Mouse (Mus musculus) adrenal gland, postnatal 25 days (tissue): ENCODE measurements around the gene Pacsin2. TPM values are rescaled to one million over a fixed set of nuclear protein-coding genes. Genes with fewer than 3 reads are reported as not detected.
"Not testable (repeated sequence)": the region's sequence is repeated elsewhere in the genome, so short reads cannot be mapped to it uniquely, and the experiment has no call there.

Experiments
- DNase-seq: peaks from one replicate; pipeline ENCODE4 v3.0.0; 2021; ENCODE audit warnings: mixed read lengths
- total RNA-seq: library from RNA; stranded (reverse); gene quantifications from 2 replicates; pipeline ENCODE4 v1.2.3, GENCODE M21; 2021

Gene Pacsin2
- total RNA-seq, 1 experiment from 2014 or later = 94.8 TPM

GRCm38 (mm10) chr15:83374076-83374475 is 90.3 kb downstream of the Pacsin2 start:
- DNase-seq = no peak

GRCm38 (mm10) chr15:83368702-83369101 is 95.7 kb downstream of the Pacsin2 start:
- DNase-seq = not testable (repeated sequence)

DNA sequence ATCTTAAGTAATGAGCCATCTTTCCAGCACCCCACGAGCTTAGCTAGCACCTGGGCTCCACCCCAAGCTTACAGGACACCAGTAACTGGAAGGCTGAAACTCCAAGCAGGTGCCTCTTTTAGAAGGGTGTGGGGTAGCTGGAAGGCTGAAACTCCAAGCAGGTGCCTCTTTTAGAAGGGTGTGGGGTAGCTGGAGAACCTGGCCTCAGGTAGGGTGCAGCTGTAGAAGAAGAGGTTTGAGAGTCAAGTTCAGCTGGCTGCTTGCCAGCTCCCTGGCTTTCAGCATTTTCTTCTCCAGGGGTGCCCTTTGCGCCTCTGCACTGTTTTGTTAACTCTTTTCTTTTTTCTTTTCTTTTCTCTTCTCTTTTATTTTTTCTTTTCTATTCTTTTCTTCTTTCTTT is 96.1 kb downstream of the Pacsin2 start:
- DNase-seq = no peak

DNA sequence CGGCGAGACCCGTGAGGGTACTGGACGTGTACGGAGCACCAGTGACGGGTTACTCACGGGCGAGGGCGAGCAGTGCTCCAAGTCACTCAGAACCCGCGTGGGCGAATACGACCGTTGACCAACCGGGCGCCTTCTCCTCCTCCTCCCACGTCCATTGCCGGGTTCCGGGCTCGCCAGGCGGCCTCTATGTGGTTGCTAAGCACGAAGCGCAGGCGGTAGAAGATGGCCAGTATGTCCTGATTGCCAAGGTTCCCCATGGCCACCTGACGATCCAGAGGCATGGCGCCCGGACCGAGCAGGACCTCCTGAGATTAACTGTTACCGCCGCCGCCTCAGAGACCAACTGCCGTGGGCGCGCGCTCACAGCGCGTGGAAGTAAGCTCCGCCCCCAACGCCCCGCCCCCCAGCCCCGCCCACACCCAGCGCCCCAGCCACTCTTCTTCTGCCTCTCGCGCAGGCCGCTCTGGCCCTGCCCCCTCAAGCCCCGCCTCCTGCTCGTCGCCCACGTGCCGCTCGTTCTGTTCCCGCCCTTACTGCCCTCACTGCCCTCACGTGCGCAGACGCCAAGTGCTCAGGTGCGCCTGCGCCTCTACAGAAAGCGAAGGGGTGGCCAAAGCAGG is 97.4 kb downstream of the Pacsin2 start:
- DNase-seq = peak; percentile 78

DNA sequence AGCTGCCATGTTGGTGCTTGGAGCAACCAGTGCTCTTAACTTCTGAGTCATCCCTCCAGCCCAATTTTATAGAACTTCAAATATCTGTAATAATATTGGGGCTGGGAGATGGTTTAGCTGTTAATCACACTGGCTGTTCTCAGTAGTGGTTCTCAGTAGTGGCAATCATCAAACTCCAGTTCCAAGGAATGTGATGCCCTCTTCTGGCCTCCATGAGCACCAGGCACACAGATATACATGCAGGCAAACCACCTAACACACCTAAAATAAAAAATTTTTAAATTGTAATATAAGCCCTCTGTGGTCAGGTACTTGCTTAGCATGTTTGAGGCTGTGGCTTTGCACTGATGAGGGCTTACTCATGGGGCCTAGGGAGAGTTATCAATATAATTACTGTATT is 98.7 kb downstream of the Pacsin2 start:
- no peak for DNase-seq

DNA sequence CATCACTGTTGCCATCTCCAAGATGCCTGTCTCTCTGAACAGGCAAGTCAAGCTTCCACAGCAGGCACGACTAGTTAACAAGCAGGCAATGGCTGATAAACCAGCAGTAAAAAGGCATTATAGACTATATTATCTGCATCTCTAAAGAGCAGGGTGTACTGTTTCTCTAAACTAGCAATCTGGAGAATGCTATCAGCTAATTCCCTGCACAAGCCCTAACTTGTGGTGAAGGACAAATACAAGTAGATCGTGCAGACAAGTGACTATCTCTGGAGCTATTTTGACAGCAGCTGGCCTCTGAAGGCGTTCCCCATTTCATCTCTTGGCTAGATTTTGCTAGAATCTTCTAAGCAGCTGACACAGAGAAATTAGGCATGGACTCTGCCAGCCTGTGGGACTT is 100.2 kb downstream of the Pacsin2 start:
- no peak for DNase-seq

GRCm38 (mm10) chr15:83362813-83363212 is 101.6 kb downstream of the Pacsin2 start:
- DNase-seq = not testable (repeated sequence)

- not testable (repeated sequence) for DNase-seq
These were observed 103.5 kb downstream of the Pacsin2 start for GRCm38 (mm10) chr15:83360899-83361298.

DNA sequence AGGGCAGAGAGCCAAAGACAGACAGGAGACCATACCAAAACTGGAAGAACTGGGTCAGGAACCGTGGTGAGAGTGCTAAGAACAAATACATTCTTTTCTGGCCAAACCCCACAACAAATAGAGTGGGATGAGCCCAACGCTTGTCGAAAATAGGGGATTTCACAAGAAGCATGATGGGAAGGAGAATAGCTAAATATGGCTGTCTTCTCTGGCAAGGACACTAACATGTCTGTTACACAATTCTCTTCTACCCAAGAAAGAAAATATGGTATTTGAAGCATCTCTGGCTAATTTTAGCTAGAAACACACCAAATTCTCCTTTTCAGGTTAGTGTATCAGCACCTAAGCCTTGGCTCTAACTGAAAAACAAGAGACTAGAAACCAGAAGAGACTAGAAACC is 104.3 kb downstream of the Pacsin2 start:
- DNase-seq = no peak

- no peak for DNase-seq
These were observed 105.9 kb downstream of the Pacsin2 start for GRCm38 (mm10) chr15:83358476-83358875.

- no peak for DNase-seq
These were observed 112.9 kb downstream of the Pacsin2 start for GRCm38 (mm10) chr15:83351546-83351945.

DNA sequence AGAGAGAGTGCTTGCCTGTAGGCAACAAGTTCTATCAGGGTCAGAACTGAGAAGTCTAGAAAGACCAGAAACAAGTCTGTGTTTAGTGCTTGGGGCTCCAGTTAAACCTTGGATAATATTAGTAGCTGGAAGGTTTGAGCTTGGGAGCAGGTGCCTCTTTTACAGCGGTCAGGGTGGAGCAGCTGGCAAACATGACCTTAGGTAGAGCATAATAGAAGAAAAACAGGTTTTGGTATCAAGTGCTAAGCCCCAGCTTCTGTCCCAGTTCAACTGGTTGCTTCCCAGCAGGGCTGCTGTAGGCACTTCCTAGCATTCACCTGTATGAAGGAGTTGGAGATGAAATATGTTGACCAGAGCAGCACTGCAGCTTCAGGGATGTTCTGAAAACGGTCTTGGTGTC is 113.5 kb downstream of the Pacsin2 start:
- DNase-seq = no peak

DNA sequence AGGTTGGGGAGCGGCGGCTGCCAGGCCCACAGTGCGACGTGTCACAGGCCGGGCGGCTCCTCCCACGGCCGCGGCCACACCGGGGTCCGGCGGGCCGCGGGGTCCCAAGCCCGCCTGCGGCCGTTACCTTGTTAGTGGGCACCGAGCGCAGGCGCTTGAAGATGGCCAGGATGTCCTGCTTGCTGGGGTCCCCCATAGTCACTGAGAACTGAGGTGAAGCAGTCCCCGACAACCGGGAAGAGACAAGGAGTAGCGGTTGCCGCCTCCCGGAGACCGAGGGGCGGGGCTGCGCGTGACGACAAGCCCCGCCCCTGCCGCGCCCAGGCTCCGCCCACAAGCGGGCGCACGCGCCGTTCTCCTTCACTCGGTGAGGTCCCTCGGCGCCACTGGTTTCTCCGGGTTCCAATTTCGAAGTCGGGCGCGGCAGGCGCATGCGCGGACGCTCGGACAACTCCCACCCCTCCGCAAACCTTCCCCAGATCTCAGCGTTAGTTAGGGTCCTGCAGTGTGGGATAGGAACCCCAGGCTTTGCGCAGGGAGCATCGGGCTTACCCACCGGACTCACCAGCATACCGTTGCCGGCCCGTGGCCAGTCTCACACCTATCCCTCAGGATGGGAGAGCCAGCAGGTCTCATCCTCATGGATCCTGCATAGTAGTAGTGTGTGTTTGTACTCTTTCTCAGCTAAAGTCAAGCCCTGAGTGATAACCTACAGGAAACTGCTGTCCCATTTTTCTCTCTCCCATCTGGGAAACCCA is 114.3 kb downstream of the Pacsin2 start, which contains the start of gene Arfgap3:
TSS of gene Arfgap3 (minus strand) at position 294 of the 758 bp plus-strand sequence.
- peak; percentile 96 for DNase-seq

DNA sequence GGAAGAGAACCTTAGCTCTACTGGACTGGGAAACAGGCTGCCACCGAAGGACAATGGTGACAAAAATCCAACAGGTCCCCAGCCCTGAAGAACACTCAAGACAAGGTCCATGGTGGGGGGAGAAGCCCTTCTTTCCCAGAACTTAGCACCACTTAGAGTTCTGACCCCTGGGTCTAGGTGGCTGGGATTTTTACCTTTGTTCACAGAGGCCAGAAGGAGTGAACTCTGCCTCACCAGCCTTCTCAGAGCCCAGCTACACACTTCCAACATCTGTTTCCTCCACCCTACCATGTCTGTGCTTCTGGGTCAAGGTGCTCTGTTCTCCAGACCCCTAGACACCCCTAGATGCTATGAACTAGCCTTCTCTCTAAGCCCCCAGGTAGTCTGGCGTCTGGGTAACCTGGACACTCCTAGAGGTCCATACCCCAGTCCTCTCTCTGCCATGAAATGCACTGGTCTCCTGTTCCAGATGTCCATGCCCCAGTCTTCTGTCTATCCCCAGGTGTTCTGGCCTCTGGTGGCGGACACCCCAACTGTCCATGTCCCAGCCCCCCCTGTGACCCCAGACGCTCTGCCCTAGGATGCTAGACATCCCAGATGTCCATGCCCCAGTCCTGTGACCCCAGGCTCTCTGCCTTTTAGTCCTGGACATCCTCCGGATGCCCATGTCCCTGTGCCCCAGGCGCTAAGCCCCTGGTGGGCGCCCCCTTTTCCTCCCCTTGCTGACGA is 115.0 kb downstream of the Pacsin2 start:
- DNase-seq = no peak

GRCm38 (mm10) chr15:83348747-83349146 is 115.7 kb downstream of the Pacsin2 start:
- no peak for DNase-seq

DNA sequence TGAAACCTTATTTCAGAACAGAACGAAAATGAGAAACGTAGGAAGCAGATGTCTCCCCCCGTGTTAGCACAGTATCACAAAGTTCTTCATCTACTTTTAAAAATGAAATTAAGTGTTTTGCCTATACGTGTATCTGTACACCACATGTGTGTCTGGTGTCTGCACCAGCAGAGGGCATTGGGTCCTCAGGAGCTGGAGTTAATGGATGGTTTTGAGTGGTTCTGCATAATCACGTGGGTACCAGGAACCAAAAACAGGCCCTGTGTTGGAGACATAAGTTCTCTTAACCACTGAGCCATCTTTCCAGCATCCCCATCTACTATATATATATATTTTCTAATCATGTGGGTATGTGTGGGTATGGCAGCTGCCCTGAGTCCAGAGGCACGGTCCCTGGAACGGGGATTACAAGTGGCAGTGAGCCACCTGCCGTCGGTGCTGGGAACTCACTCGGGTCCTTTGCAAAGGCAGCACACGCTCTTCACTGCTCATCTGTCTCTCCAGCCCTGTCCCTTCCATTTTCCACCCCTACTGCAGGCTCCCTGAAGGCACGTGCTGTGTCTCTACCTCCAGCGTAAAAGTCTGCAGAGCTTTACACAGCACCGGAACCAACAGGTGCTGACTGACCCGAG is 118.4 kb downstream of the Pacsin2 start:
- DNase-seq = no peak

DNA sequence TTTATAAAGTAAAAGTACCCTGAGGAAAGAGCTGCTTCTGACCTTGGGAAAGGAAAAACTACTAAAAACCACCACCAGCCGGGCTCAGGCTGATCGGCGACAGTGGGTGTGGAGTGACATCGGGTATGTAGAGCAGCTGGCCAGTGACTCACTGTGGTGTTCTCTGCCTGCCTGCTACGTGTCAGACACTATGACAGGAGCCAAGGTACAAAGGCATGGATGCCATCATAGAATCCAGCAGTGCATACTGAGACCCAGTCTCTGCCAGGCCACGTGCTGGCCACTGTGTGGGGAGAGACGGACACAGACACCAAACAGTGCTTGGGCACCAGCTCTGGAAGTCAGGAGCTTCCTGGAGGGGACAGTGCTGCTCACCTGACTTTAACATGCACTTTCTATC is 119.5 kb downstream of the Pacsin2 start:
- DNase-seq = peak; percentile 40

GRCm38 (mm10) chr15:83344157-83344556 is 120.2 kb downstream of the Pacsin2 start:
- DNase-seq = no peak

GRCm38 (mm10) chr15:83338908-83339307 is 125.5 kb downstream of the Pacsin2 start:
- no peak for DNase-seq

GRCm38 (mm10) chr15:83337903-83338870 is 126.2 kb downstream of the Pacsin2 start:
- no peak for DNase-seq

DNA sequence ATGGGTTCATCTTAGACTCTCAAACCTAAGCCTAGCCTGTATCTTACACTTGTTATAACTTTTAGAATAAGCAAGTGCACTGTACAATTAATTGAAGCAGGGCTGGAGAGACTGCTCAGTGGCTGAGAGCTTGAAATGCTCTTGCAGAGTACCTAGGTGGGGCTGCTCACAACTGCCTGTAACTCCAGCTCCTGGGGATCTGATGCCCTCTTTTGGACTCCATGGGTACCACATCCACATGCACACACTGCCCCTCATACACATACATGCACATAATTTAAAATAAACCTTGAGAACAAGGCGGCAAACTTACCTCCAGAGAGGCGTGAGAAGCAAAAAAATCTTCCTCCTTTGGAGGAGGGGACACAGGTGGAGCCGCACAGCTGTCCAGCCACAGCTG is 132.0 kb downstream of the Pacsin2 start:
- DNase-seq = no peak
